In genomic region chr4:110046270-110046651, GRCm38 (mm10) we compare ENCODE assay signal across 19 mouse cellular contexts.
DNase-seq lines count a peak whose midpoint lies in the region; TF ChIP-seq lines count a peak whose summit lies in the region.
"Had no signal": no experiment of that assay in that cellular context is flagged by ENCODE, and none has a peak within 500 bp of the region (broad histone marks: within the 10 kb centered on the region; RNA-seq: fewer than 3 reads in every experiment).

No protein-coding gene starts in this region.

- no peak overlapping the region for H3K4me3 ChIP-seq in left cerebral cortex, adult 2 months
- H3K4me3 ChIP-seq: embryonic facial prominence, embryonic 13.5 days; forebrain, embryonic 12.5 days; gastrocnemius, adult 2 months; heart, embryonic 15.5 days; hindbrain, embryonic 10.5 days had no signal

- no peak for TF ChIP-seq CTCF in left cerebral cortex, adult 2 months (IDR thresholded peaks at IDR 0.05)

- intact Hi-C loops in heart, postnatal 36 days (cut with DNase I): no loop called here
- intact Hi-C loops in left cerebral cortex, adult 2 months (cut with DNase I): no loop called here
- intact Hi-C loops in left cerebral cortex, postnatal 36 days (cut with DNase I): no loop called here

- peak; percentile 75 for DNase-seq in heart, adult 11 months
- DNase-seq in heart, postnatal 36 days: no peak
- DNase-seq in left cerebral cortex, adult 2 months (ENCODE audit: extremely low spot score in 1 of 2, low spot score in 2 of 2): peak in 1 of 2 experiments; percentile 14
- DNase-seq in left cerebral cortex, postnatal 36 days (ENCODE audit: low spot score in 2 of 2): no peak
- DNase-seq in right cerebral cortex, adult 18-20 months: peak; percentile 49
- no peak for DNase-seq in right cerebral cortex, postnatal 36 days (ENCODE audit: low spot score in 2 of 2)
- no peak for DNase-seq in ovary, postnatal 10 days (ENCODE audit: low spot score)
- DNase-seq: adrenal gland, postnatal 10 days; cerebellum, adult 11-12 months; cerebellum, adult 9-10 months; cerebellum, postnatal 25 days; gastrocnemius, adult 2 months; gastrocnemius, postnatal 25 days; heart, postnatal 14 days had no signal

- 0 out of 2 replicates have a peak overlapping the region, but pooled peaks have one; percentile 32 for H3K27ac ChIP-seq in left cerebral cortex, adult 2 months
- H3K27ac ChIP-seq: embryonic facial prominence, embryonic 13.5 days; forebrain, embryonic 12.5 days; gastrocnemius, adult 2 months; heart, embryonic 15.5 days; hindbrain, embryonic 10.5 days; hindbrain, embryonic 14.5 days had no signal

Comparison
In these comparisons a context has a peak if more than half of its experiments do, and no peak if none do; other contexts are left out.
1. DNase-seq: peak in heart, adult 11 months (single experiment) and right cerebral cortex, adult 18-20 months (single experiment); none in heart, postnatal 36 days (0 of 2), left cerebral cortex, postnatal 36 days (0 of 2), right cerebral cortex, postnatal 36 days (0 of 2) and ovary, postnatal 10 days (single experiment).